Mouse (Mus musculus) lung, embryonic 14.5 days (tissue): Measurements from ENCODE around the gene Fibcd1. TPM values are rescaled to one million over a fixed set of nuclear protein-coding genes. Genes with fewer than 3 reads are reported as not detected.

ENCODE experiments used
- ATAC-seq: fragments of 200-750 bp; cut with Nextera tagmentation; 2 replicates; pipeline ENCODE4 v1.8.0; 2017; ENCODE audit warnings: mild to moderate bottlenecking, moderate TSS enrichment, moderate library complexity; ENCODE audit not compliant: insufficient read depth
- DNase-seq: peaks from one replicate; pipeline ENCODE4 v3.0.0-alpha.2; 2015
- H3K27ac ChIP-seq: fragments of 300-500 bp; sonication (generic); 2 replicates; pipeline ENCODE4 v1.5.1; 2014; ENCODE audit warnings: low read depth, mild to moderate bottlenecking, moderate library complexity
- H3K27me3 ChIP-seq: fragments of 300-500 bp; sonication (generic); 2 replicates; pipeline ENCODE4 v1.6.1; 2014; ENCODE audit warnings: low read length, control low read depth; ENCODE audit not compliant: insufficient read depth
- H3K36me3 ChIP-seq: fragments of 300-500 bp; sonication (generic); 2 replicates; pipeline ENCODE4 v1.6.1; 2014; ENCODE audit warnings: control low read depth; ENCODE audit not compliant: insufficient read depth
- H3K4me1 ChIP-seq: fragments of 300-500 bp; sonication (generic); 2 replicates; pipeline ENCODE4 v1.6.1; 2014; ENCODE audit warnings: antibody characterized with exemption, control low read depth; ENCODE audit not compliant: insufficient read depth
- H3K4me2 ChIP-seq: fragments of 300-500 bp; sonication (generic); 2 replicates; pipeline ENCODE4 v1.6.1; 2014; ENCODE audit warnings: mild to moderate bottlenecking
- H3K4me3 ChIP-seq: fragments of 300-500 bp; sonication (generic); 2 replicates; pipeline ENCODE4 v1.5.1; 2014; ENCODE audit warnings: low read depth, low read length
- H3K9ac ChIP-seq: fragments of 300-500 bp; sonication (generic); 2 replicates; pipeline ENCODE4 v1.6.1; 2014
- H3K9me3 ChIP-seq: fragments of 300-500 bp; sonication (generic); 2 replicates; pipeline ENCODE4 v1.6.1; 2016; ENCODE audit warnings: low read depth, low read length, control low read depth
- CTCF ChIP-seq: IDR thresholded peaks from 2 replicates; pipeline ENCODE4 v1.5.1; 2016; ENCODE audit warnings: antibody characterized with exemption, low read depth
- WGBS: fragments of 180-500 bp; shearing (Covaris S2); extraction: QIAGEN DNeasy Blood & Tissue Kit; methylation state at CpG from one replicate; pipeline ENCODE4 v1.1.7; 2014; 5-methylcytosine and 5-hydroxymethylcytosine counted together
- polyA plus RNA-seq: library from polyadenylated mRNA; unstranded; fragments of >200 nt; fragmentation: Nextera tagmentation; extraction: Ambion mirVana; gene quantifications from 2 replicates; pipeline ENCODE4 v1.2.1, GENCODE M21; 2014

Fibcd1 gene
- polyA plus RNA-seq, 1 experiment from 2014 or later: 0.07 TPM

DNA sequence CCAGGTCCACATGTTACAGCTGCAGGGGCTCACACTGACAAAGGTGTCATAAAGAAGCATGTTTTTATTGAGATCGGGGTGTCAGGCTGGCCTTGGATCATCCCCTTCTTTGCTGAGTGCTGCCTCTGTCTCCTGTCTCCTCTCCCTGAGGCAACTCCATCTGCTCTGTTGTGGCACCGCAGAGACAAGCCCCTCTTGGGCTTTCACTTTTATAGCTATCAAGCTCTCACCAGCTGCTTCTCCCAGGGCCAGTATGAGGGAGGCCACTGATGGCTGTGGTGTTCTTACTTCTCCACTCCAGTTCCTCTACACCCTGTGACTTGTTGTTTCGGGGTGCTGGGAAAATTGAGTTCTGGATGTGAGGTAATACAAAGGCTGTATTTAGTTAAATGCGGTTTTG is 76.7 kb downstream of the Fibcd1 start:
- no peaks in the 10 kb centered on the region for H3K9me3 ChIP-seq
- 27% methylated on average over 4 of the region's 4 CpGs for WGBS
- 0 out of 2 replicates have a peak, but pooled peaks cover 3% of the 10 kb centered on the region for H3K36me3 ChIP-seq
- peak overlapping the region; percentile 43 for H3K4me2 ChIP-seq
- ATAC-seq: no peak
- H3K9ac ChIP-seq: peak overlapping the region; percentile 21; the same call in 1 of the 2 replicates
- peak overlapping the region; percentile 82 for H3K27ac ChIP-seq
- H3K4me1 ChIP-seq: peaks cover 44% of the 10 kb centered on the region
- H3K4me3 ChIP-seq: no peak overlapping the region
- no peak for DNase-seq
- H3K27me3 ChIP-seq: no peaks in the 10 kb centered on the region
- no peak for TF ChIP-seq CTCF

DNA sequence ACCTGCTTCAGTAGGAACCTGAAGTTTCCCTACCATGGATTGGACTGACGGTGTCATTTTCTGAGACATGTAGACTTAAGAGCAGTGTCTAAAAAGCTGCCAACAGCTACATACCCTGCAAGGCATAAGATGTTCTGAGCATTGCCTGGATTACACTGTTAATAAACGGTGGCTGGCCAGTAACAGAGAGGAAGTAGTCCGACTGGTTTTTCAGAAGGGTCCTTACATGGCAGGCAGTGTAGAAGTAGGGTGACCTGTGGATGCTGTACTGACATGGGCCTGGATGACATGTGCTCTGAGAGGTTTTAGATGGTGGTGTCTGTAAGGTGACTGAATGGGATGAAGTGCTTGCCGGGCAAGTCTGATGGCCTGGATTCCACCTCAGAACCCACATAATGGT is 78.0 kb downstream of the Fibcd1 start:
- H3K27ac ChIP-seq: peak overlapping the region; percentile 58
- peaks cover 52% of the 10 kb centered on the region for H3K4me1 ChIP-seq
- DNase-seq (peak; percentile 44), ATAC-seq (no peak)
- no peak for TF ChIP-seq CTCF
- no peaks in the 10 kb centered on the region for H3K27me3 ChIP-seq
- no peak overlapping the region for H3K4me2 ChIP-seq
- H3K36me3 ChIP-seq: 0 out of 2 replicates have a peak, but pooled peaks cover 3% of the 10 kb centered on the region
- H3K4me3 ChIP-seq: no peak overlapping the region
- 52% methylated on average over 4 of the region's 4 CpGs for WGBS
- no peak overlapping the region for H3K9ac ChIP-seq
- no peaks in the 10 kb centered on the region for H3K9me3 ChIP-seq

- Histone ChIP-seq H3K4me3 (no peak overlapping the region), H3K27ac (no peak overlapping the region; the same call in 1 of the 2 replicates), H3K36me3 (0 out of 2 replicates have a peak, but pooled peaks cover 3% of the 10 kb centered on the region), H3K27me3 (no peaks in the 10 kb centered on the region), H3K9me3 (no peaks in the 10 kb centered on the region), H3K4me2 (no peak overlapping the region), H3K9ac (no peak overlapping the region), H3K4me1 (peaks cover 58% of the 10 kb centered on the region)
- no peak for TF ChIP-seq CTCF
- ATAC-seq: no peak
- DNase-seq: no peak
- WGBS: 88% methylated on average over 6 of the region's 6 CpGs
Observed at GRCm38 (mm10) chr2:31767104-31767503, 78.7 kb downstream of the Fibcd1 start.

Other genes starting within 250 kb of the Fibcd1 start
- gene Prdm12, start 206.0 kb downstream of the Fibcd1 start, polyA plus RNA-seq: not detected in 2 replicates
- 65.5 and 70.4 TPM in 2 replicates for gene Exosc2, start 175.3 kb downstream of the Fibcd1 start, polyA plus RNA-seq
- 52.6 and 54.4 TPM in 2 replicates for gene Abl1, start 157.6 kb downstream of the Fibcd1 start, polyA plus RNA-seq
- 0.12 TPM in 1 of 2 replicates, not detected in the other for gene Qrfp, start 35.4 kb downstream of the Fibcd1 start, polyA plus RNA-seq
- 0.80 and 0.87 TPM in 2 replicates for gene Lamc3, start 41.3 kb upstream of the Fibcd1 start, polyA plus RNA-seq
- gene Aif1l, start 104.1 kb upstream of the Fibcd1 start, polyA plus RNA-seq: 39.8 and 42.3 TPM in 2 replicates
- gene Nup214, start 128.4 kb upstream of the Fibcd1 start, polyA plus RNA-seq: 82.4 and 84.6 TPM in 2 replicates
- 4.5 and 4.9 TPM in 2 replicates for gene Fam78a, start 238.9 kb upstream of the Fibcd1 start, polyA plus RNA-seq
- gene Plpp7, start 249.5 kb upstream of the Fibcd1 start, polyA plus RNA-seq: 2.5 and 3.9 TPM in 2 replicates